Mouse (Mus musculus): Measurements from ENCODE around the gene Ankrd11. TPM values are rescaled to one million over a fixed set of nuclear protein-coding genes. Genes with fewer than 3 reads are reported as not detected.
"Not testable (repeated sequence)": the region's sequence is repeated elsewhere in the genome, so short reads cannot be mapped to it uniquely, and the experiment has no call there.

The Ankrd11 gene
- polyA plus RNA-seq, 1 experiment from 2014 or later, result 70.8 TPM

GRCm38 (mm10) chr8:123051458-123051857 is 9.4 kb upstream of the Ankrd11 start:
- ATAC-seq (ENCODE audit: low FRiP score, low read depth), result no peak
- H3K27ac ChIP-seq (replicated peaks), result no peak overlapping the region
- 72% methylated on average over 5 of the region's 5 CpGs for WGBS

GRCm38 (mm10) chr8:123048402-123048801 is 6.3 kb upstream of the Ankrd11 start:
- no peak for ATAC-seq (ENCODE audit: low FRiP score, low read depth)
- no peak overlapping the region for H3K27ac ChIP-seq (replicated peaks)
- H3K4me3 ChIP-seq, result no peak overlapping the region
- H3K4me2 ChIP-seq, result no peak overlapping the region
- no peaks in the 10 kb centered on the region for H3K27me3 ChIP-seq
- 87% methylated on average over 7 of the region's 7 CpGs for WGBS
- H3K36me3 ChIP-seq, result no peaks in the 10 kb centered on the region
- H3K4me1 ChIP-seq (replicated peaks), result peaks cover 9% of the 10 kb centered on the region
- H3K9ac ChIP-seq, result no peak overlapping the region
- no peaks in the 10 kb centered on the region for H3K9me3 ChIP-seq

More at GRCm38 (mm10) chr8:123051458-123051857, 9.4 kb upstream of the Ankrd11 start:
- Histone ChIP-seq H3K9me3 (no peaks in the 10 kb centered on the region), H3K4me1 (replicated peaks) (no peaks in the 10 kb centered on the region), H3K36me3 (no peaks in the 10 kb centered on the region), H3K27me3 (no peaks in the 10 kb centered on the region), H3K4me2 (no peak overlapping the region), H3K4me3 (no peak overlapping the region), H3K9ac (no peak overlapping the region)

GRCm38 (mm10) chr8:123047827-123048226 is 5.8 kb upstream of the Ankrd11 start:
- H3K27me3 ChIP-seq, result no peaks in the 10 kb centered on the region
- no peak overlapping the region for H3K27ac ChIP-seq (replicated peaks)
- no peak overlapping the region for H3K9ac ChIP-seq
- WGBS, result 90% methylated on average over 7 of the region's 7 CpGs
- H3K4me3 ChIP-seq, result no peak overlapping the region
- no peaks in the 10 kb centered on the region for H3K36me3 ChIP-seq
- H3K9me3 ChIP-seq, result no peaks in the 10 kb centered on the region
- no peak for ATAC-seq (ENCODE audit: low FRiP score, low read depth)
- no peak overlapping the region for H3K4me2 ChIP-seq
- peaks cover 15% of the 10 kb centered on the region for H3K4me1 ChIP-seq (replicated peaks)

- Histone ChIP-seq H3K27ac (replicated peaks) (no peak overlapping the region), H3K36me3 (no peaks in the 10 kb centered on the region), H3K4me2 (no peak overlapping the region), H3K9me3 (no peaks in the 10 kb centered on the region), H3K4me3 (no peak overlapping the region), H3K27me3 (no peaks in the 10 kb centered on the region), H3K4me1 (replicated peaks) (peaks cover 15% of the 10 kb centered on the region), H3K9ac (no peak overlapping the region)
- no peak for ATAC-seq (ENCODE audit: low FRiP score, low read depth)
- 81% methylated on average over 4 of the region's 4 CpGs for WGBS
These were observed 4.6 kb upstream of the Ankrd11 start for GRCm38 (mm10) chr8:123046706-123047105.

GRCm38 (mm10) chr8:123044743-123045425 is 2.8 kb upstream of the Ankrd11 start:
- H3K27me3 ChIP-seq; H3K36me3 ChIP-seq; H3K4me3 ChIP-seq; H3K9ac ChIP-seq; H3K4me2 ChIP-seq; H3K27ac ChIP-seq (replicated peaks); H3K9me3 ChIP-seq; ATAC-seq (ENCODE audit: low FRiP score, low read depth): not testable (repeated sequence)
- 97% methylated on average over 23 of the region's 23 CpGs for WGBS
- peaks cover 26% of the 10 kb centered on the region for H3K4me1 ChIP-seq (replicated peaks)

- H3K27ac ChIP-seq (replicated peaks), result no peak overlapping the region
- 89% methylated on average over 3 of the region's 3 CpGs for WGBS
- no peaks in the 10 kb centered on the region for H3K36me3 ChIP-seq
- H3K4me3 ChIP-seq, result no peak overlapping the region
- H3K27me3 ChIP-seq, result no peaks in the 10 kb centered on the region
- peaks cover 36% of the 10 kb centered on the region for H3K4me1 ChIP-seq (replicated peaks)
- 0 out of 2 replicates have a peak overlapping the region, but pooled peaks have one; percentile 74 for H3K4me2 ChIP-seq
- H3K9me3 ChIP-seq, result no peaks in the 10 kb centered on the region
- no peak for ATAC-seq (ENCODE audit: low FRiP score, low read depth)
- H3K9ac ChIP-seq, result no peak overlapping the region
These were observed 1.9 kb upstream of the Ankrd11 start for GRCm38 (mm10) chr8:123043941-123044340.

GRCm38 (mm10) chr8:123042974-123043625 is 1.0 kb upstream of the Ankrd11 start:
- Histone ChIP-seq H3K4me1 (replicated peaks) (peaks cover 41% of the 10 kb centered on the region), H3K36me3 (no peaks in the 10 kb centered on the region), H3K9ac (peak overlapping the region; percentile 76), H3K27ac (replicated peaks) (peak overlapping the region; percentile 94), H3K9me3 (no peaks in the 10 kb centered on the region), H3K4me2 (peak overlapping the region; percentile 74), H3K27me3 (no peaks in the 10 kb centered on the region), H3K4me3 (peak overlapping the region; percentile 99)
- ATAC-seq (ENCODE audit: low FRiP score, low read depth), result no peak
- WGBS, result 27% methylated on average over 22 of the region's 22 CpGs

- peak overlapping the region; percentile 100 for H3K9ac ChIP-seq
- H3K4me1 ChIP-seq (replicated peaks), result peaks cover 41% of the 10 kb centered on the region
- no peaks in the 10 kb centered on the region for H3K9me3 ChIP-seq
- no peaks in the 10 kb centered on the region for H3K36me3 ChIP-seq
- ATAC-seq (ENCODE audit: low FRiP score, low read depth), result no peak
- WGBS, result 2% methylated on average over 55 of the region's 60 CpGs
- peak overlapping the region; percentile 99 for H3K4me3 ChIP-seq
- no peaks in the 10 kb centered on the region for H3K27me3 ChIP-seq
- H3K27ac ChIP-seq (replicated peaks), result peak overlapping the region; percentile 94
- peak overlapping the region; percentile 68 for H3K4me2 ChIP-seq
These were observed 337 bp downstream of the Ankrd11 start for GRCm38 (mm10) chr8:123041774-123042105.

GRCm38 (mm10) chr8:123041008-123041773 is 886 bp downstream of the Ankrd11 start:
- Histone ChIP-seq H3K4me1 (replicated peaks) (peaks cover 41% of the 10 kb centered on the region), H3K9me3 (no peaks in the 10 kb centered on the region), H3K4me2 (peak overlapping the region; percentile 68), H3K36me3 (no peaks in the 10 kb centered on the region), H3K27me3 (no peaks in the 10 kb centered on the region), H3K27ac (replicated peaks) (peak overlapping the region; percentile 94), H3K9ac (peak overlapping the region; percentile 100), H3K4me3 (peak overlapping the region; percentile 99)
- WGBS, result under 1% methylated on average over 59 of the region's 71 CpGs
- ATAC-seq (ENCODE audit: low FRiP score, low read depth), result no peak

- 4% methylated on average over 4 of the region's 4 CpGs for WGBS
- ATAC-seq (ENCODE audit: low FRiP score, low read depth), result no peak
- peak overlapping the region; percentile 68 for H3K4me2 ChIP-seq
- H3K27ac ChIP-seq (replicated peaks), result peak overlapping the region; percentile 55
- H3K9me3 ChIP-seq, result no peaks in the 10 kb centered on the region
- no peaks in the 10 kb centered on the region for H3K36me3 ChIP-seq
- H3K4me1 ChIP-seq (replicated peaks), result peaks cover 41% of the 10 kb centered on the region
- H3K9ac ChIP-seq, result peak overlapping the region; percentile 100
- no peaks in the 10 kb centered on the region for H3K27me3 ChIP-seq
- peak overlapping the region; percentile 99 for H3K4me3 ChIP-seq
These were observed 1.9 kb downstream of the Ankrd11 start for GRCm38 (mm10) chr8:123040110-123040650.

GRCm38 (mm10) chr8:123039376-123040109 is 2.5 kb downstream of the Ankrd11 start:
- WGBS, result 15% methylated on average over 11 of the region's 11 CpGs

More at GRCm38 (mm10) chr8:123039376-123040109, 2.5 kb downstream of the Ankrd11 start:
- no peaks in the 10 kb centered on the region for H3K27me3 ChIP-seq
- no peaks in the 10 kb centered on the region for H3K9me3 ChIP-seq
- no peak for ATAC-seq (ENCODE audit: low FRiP score, low read depth)
- peak overlapping the region; percentile 99 for H3K4me3 ChIP-seq
- no peak overlapping the region for H3K9ac ChIP-seq
- H3K27ac ChIP-seq (replicated peaks), result peak overlapping the region; percentile 40; the same call in 1 of the 2 replicates
- H3K4me1 ChIP-seq (replicated peaks), result peaks cover 41% of the 10 kb centered on the region
- H3K36me3 ChIP-seq, result no peaks in the 10 kb centered on the region
- peak overlapping the region; percentile 68 for H3K4me2 ChIP-seq

Data from hindbrain, embryonic 15.5 days (tissue).